Mouse (Mus musculus): Measurements from ENCODE around the gene Zic2. TPM values are rescaled to one million over a fixed set of nuclear protein-coding genes. Genes with fewer than 3 reads are reported as not detected.

Gene Zic2
- total and polyA plus RNA-seq, 3 experiments, result 0.13 TPM; not detected in 2

- DNase-seq (ENCODE audit: extremely low read depth), result no peak
- dilution Hi-C loops (cut with MboI; ENCODE audit: extremely low pct_ligation_motif_present, extremely low pct_unique_long_range_greater_than_20kb, low sequenced_read_pairs) (no loop called here), in situ Hi-C loops (cut with MboI; ENCODE audit: low pct_ligation_motif_present, low pct_unique_long_range_greater_than_20kb, low sequenced_read_pairs) (no loop called here)
- Histone ChIP-seq H3K4me2 (ENCODE audit: insufficient read depth, low read depth, poor library complexity, severe bottlenecking) (no peak overlapping the region), H3K4me3 (replicated peaks in 1 of 3; ENCODE audit: low read depth in 2 of 3, low read length in 2 of 3, poor library complexity in 1 of 3) (no peak overlapping the region), H3K4me1 (ENCODE audit: control insufficient read depth in 1 of 2, insufficient read depth in 2 of 2) (peaks cover 0 to 10% of the 10 kb centered on the region in 2 experiments; a peak in 2 of 4 replicates), H3K9ac (ENCODE audit: insufficient read depth, low read depth) (no peak overlapping the region), H3K36me3 (replicated peaks in 1 of 2; ENCODE audit: control insufficient read depth in 1 of 2, insufficient read depth in 1 of 2, low read length in 1 of 2) (no peaks in the 10 kb centered on the region), H3K27ac (ENCODE audit: insufficient read depth, low read depth) (no peak overlapping the region), H3K9me3 (replicated peaks; ENCODE audit: low read length) (peaks cover 26% of the 10 kb centered on the region), H3K79me2 (replicated peaks; ENCODE audit: control insufficient read depth, extremely low read depth, insufficient read depth, poor library complexity, severe bottlenecking) (no peaks in the 10 kb centered on the region), H3K27me3 (replicated peaks) (no peaks in the 10 kb centered on the region)
- TF ChIP-seq SMC3 (IDR thresholded peaks at IDR 0.05; ENCODE audit: low read depth, low read length) (no peak), BHLHE40 (IDR thresholded peaks at IDR 0.05; ENCODE audit: low read depth, low read length) (no peak), USF2 (conservative IDR thresholded peaks at IDR 0.05; ENCODE audit: low read depth, low read length) (no peak), PAX5 (IDR thresholded peaks at IDR 0.05; ENCODE audit: low read length) (no peak), KAT2A (IDR thresholded peaks at IDR 0.05; ENCODE audit: insufficient replicate concordance, low read length) (no peak), ZNF384 (IDR thresholded peaks at IDR 0.05; ENCODE audit: low read depth, low read length) (no peak), SIN3A (IDR thresholded peaks at IDR 0.05; ENCODE audit: low read length) (no peak), GABPA (IDR thresholded peaks at IDR 0.05; ENCODE audit: insufficient replicate concordance, low read depth, low read length) (no peak), E2F4 (IDR thresholded peaks at IDR 0.05; ENCODE audit: insufficient replicate concordance, low read depth, low read length) (no peak), JUN (IDR thresholded peaks at IDR 0.05; ENCODE audit: insufficient read depth, low read depth, low read length) (no peak), JUND (conservative IDR thresholded peaks at IDR 0.05; ENCODE audit: low read depth, low read length) (no peak), USF1 (IDR thresholded peaks at IDR 0.05; ENCODE audit: low read depth, low read length) (no peak), CHD2 (IDR thresholded peaks at IDR 0.05; ENCODE audit: low read length) (no peak), MXI1 (IDR thresholded peaks at IDR 0.05; ENCODE audit: low read depth, low read length) (no peak), NELFE (IDR thresholded peaks at IDR 0.05; ENCODE audit: low read depth, low read length) (no peak), NRF1 (IDR thresholded peaks at IDR 0.05; ENCODE audit: low read depth, low read length) (no peak), ZKSCAN1 (IDR thresholded peaks at IDR 0.05; ENCODE audit: borderline replicate concordance, low read depth, low read length) (no peak)
These were observed 4.3 kb downstream of the Zic2 start for GRCm38 (mm10) chr14:122479461-122480109.

- no peak overlapping the region for H3K4me3 ChIP-seq (replicated peaks in 1 of 3; ENCODE audit: low read depth in 2 of 3, low read length in 2 of 3, poor library complexity in 1 of 3)
- DNase-seq (ENCODE audit: extremely low read depth), result no peak
- peaks cover 19% of the 10 kb centered on the region for H3K9me3 ChIP-seq (replicated peaks; ENCODE audit: low read length)
- H3K9ac ChIP-seq (ENCODE audit: insufficient read depth, low read depth), result no peak overlapping the region
- in situ Hi-C loops (cut with MboI; ENCODE audit: low pct_ligation_motif_present, low pct_unique_long_range_greater_than_20kb, low sequenced_read_pairs) (no loop called here), dilution Hi-C loops (cut with MboI; ENCODE audit: extremely low pct_ligation_motif_present, extremely low pct_unique_long_range_greater_than_20kb, low sequenced_read_pairs) (no loop called here)
- H3K36me3 ChIP-seq (replicated peaks in 1 of 2; ENCODE audit: control insufficient read depth in 1 of 2, insufficient read depth in 1 of 2, low read length in 1 of 2), result no peaks in the 10 kb centered on the region
- H3K79me2 ChIP-seq (replicated peaks; ENCODE audit: control insufficient read depth, extremely low read depth, insufficient read depth, poor library complexity, severe bottlenecking), result no peaks in the 10 kb centered on the region
- no peak overlapping the region for H3K27ac ChIP-seq (ENCODE audit: insufficient read depth, low read depth)
- no peak for TF ChIP-seq SIN3A (IDR thresholded peaks at IDR 0.05; ENCODE audit: low read length)
- no peak for TF ChIP-seq CHD1 (IDR thresholded peaks at IDR 0.05; ENCODE audit: low read depth, low read length)
- no peak for TF ChIP-seq RAD21 (IDR thresholded peaks at IDR 0.05; ENCODE audit: low read depth, low read length)
- no peak for TF ChIP-seq USF1 (IDR thresholded peaks at IDR 0.05; ENCODE audit: low read depth, low read length)
- TF ChIP-seq BHLHE40 (IDR thresholded peaks at IDR 0.05; ENCODE audit: low read depth, low read length), result no peak
- H3K27me3 ChIP-seq (replicated peaks), result no peaks in the 10 kb centered on the region
- H3K4me1 ChIP-seq (ENCODE audit: control insufficient read depth in 1 of 2, insufficient read depth in 2 of 2), result peaks cover 2 to 12% of the 10 kb centered on the region in 2 experiments; a peak in 2 of 4 replicates
- no peak overlapping the region for H3K4me2 ChIP-seq (ENCODE audit: insufficient read depth, low read depth, poor library complexity, severe bottlenecking)
These were observed 5.1 kb downstream of the Zic2 start for GRCm38 (mm10) chr14:122480355-122480754.
